Mouse (Mus musculus) ovary, postnatal 10 days (tissue): ENCODE results near the gene Tmem30a.
A peak's percentile ranks its signal among the peaks of the same experiment; 100 is the strongest.

Experiments
- DNase-seq: peaks from one replicate; pipeline ENCODE4 v3.0.0; 2022; ENCODE audit warnings: low spot score

Tmem30a gene

DNA sequence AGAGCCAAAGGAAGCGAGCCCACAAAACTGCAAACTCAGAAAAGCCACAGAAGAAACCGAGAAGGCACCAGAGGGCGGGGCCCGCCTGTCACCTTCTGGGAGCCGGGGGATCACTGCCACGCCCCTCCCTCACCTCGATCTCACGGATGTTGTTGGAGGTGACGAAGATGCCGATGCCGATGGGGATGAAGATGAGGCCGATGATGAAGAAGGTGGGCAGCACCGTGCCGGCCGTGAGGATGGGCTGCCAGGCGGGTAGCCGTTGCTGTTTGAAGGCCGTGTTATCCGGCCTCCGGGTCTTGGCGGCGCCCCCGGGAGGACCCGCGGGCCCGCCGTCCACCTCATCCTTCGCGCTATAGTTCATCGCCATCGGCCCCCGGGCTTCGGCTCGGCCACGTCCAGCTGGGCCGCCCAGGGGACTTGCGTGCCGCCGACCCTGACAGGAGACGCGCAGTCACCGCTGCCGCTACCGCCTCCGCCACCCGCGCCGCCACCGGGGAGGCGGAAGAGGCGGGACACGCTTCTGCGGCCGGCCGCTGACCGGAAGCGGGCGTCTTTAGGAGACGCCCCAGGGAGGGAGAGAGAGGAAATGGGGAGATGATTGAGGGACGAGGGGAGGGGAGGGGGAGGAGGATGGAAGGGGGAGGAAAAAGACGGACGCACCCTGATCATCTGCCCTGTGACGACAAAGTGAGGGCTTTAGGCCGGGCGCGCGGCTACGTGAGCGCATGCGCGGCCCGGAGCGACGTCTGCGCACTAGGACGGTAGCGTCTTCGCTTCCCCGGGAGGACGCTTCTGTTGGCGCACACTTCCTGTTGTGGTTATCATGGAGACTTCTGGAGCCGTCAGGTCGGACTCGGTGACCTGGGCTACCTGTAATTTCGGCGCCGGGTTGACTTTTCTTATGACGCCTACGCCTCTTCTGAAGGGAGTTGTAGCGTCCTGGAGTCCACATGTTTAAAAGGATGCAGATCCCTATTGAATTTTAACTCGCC is at the start of gene Tmem30a:
Gene Tmem30a (minus strand): TSS at position 667 of the 995 bp plus-strand sequence.
- DNase-seq: peak; percentile 80

GRCm38 (mm10) chr9:79842615-79843014 is 49.3 kb upstream of the Tmem30a start:
- no peak for DNase-seq

DNA sequence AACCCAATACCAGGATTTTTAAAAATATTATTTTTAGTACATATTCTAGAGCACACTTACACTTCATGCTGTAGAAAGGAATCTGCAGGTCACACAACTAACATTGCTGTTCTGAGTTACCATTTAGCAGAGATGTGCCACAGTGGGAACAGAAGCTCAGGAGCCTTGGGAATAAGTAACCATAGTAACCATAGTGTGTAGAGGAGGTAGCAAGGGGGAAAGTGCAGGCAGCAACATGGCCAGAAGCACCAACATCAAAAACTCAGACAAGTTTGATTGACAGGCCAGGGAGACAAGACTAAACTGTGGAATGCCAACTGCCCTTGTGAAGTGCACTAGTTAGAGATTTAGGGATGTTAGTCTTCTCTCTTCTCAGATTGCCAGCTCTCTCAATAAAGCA is 48.7 kb upstream of the Tmem30a start:
- no peak for DNase-seq

- DNase-seq: no peak
Measured at GRCm38 (mm10) chr9:79831294-79831693, 38.0 kb upstream of the Tmem30a start.

GRCm38 (mm10) chr9:79830874-79831273 is 37.6 kb upstream of the Tmem30a start:
- no peak for DNase-seq

DNA sequence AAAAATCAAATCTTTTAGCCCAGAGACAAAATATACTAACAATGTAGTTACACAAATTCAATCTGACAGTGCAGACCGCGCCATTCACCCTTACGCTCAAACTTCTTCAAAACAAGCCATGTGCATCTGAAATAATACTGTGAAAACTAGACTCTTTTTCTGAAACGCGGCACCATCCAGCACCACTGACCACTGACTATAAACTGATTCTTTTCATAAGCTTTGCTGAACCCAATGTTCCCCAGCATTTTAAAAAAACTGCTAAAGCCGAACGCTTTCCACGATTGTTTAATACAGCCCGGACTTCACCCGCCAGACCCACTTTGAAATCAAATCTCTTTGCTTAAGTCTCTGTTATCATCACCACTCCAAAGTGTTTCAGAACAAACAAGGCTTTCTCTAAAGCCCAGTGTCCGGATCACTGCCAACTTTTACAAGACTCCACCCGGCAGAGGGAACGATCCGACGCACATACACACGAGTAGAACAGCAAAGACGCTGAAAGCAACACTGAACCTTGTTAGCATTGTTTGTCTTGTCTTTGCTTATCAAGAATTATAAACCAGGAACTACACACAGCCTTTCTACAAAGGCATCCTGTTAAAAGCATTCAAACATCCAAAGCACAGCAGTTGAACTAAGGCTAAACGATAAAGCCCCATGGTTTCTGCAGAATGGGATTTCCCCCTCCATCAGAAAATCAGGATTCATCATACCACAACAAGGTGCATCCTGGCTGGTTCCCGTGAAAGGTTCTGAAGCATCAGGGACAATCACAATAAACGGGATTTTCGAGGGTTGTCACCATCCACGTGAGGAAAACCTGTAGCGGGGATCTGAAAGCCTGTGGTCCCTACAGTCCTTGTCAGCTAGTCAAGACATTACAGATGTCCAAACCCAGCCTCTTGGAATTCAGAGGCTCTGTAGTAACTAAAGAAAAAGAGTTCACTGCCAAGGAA is 36.8 kb upstream of the Tmem30a start:
- no peak for DNase-seq

- no peak for DNase-seq
Measured at GRCm38 (mm10) chr9:79827072-79827471, 33.8 kb upstream of the Tmem30a start.

- no peak for DNase-seq
Measured at GRCm38 (mm10) chr9:79825526-79825925, 32.2 kb upstream of the Tmem30a start.

- DNase-seq: no peak
Measured at GRCm38 (mm10) chr9:79823856-79824255, 30.5 kb upstream of the Tmem30a start.

DNA sequence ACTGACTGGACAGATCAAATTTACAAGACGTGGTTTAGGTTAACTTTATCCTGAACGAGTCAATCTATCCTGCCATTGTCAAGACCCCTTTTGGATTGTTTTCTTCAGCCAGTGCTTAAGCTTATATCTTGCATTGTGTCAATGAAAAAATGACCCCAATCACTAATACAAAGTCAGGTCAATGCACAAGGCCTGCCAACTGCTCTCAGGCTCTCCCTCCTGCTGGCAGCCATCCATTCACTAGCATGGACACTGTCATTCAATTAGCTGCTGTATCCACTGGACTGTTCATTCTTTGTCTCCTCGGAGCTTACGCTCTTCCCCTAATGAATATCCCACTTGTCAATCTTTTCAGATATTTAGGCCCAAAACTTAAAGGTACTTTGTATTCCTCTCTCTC is 30.1 kb upstream of the Tmem30a start:
- no peak for DNase-seq

- no peak for DNase-seq
Measured at GRCm38 (mm10) chr9:79816464-79816863, 23.2 kb upstream of the Tmem30a start.

GRCm38 (mm10) chr9:79816013-79816412 is 22.7 kb upstream of the Tmem30a start:
- no peak for DNase-seq

GRCm38 (mm10) chr9:79814592-79814991 is 21.3 kb upstream of the Tmem30a start:
- no peak for DNase-seq

GRCm38 (mm10) chr9:79810969-79811902 is 17.9 kb upstream of the Tmem30a start:
- no peak for DNase-seq

- no peak for DNase-seq
Measured at GRCm38 (mm10) chr9:79810534-79810933, 17.2 kb upstream of the Tmem30a start.

DNA sequence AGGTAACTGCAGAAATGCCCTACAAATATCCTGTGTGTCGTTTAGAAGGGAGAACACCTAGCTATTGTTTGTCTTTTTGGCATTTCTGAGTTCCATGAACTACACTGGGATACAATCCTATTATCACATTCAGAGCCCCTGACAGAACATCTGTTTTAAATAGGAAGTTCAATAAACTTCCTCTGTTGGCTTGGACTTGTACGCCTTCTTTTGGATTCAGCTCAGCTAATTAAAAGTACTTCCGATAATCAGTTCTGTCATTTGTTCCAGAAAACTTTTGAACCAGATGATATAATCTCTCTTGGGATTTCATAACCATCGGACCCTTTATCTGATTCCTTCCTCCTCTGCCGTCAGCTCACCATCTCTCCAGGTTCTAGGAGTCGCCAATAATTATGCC is 16.1 kb upstream of the Tmem30a start:
- no peak for DNase-seq

- DNase-seq: no peak
Measured at GRCm38 (mm10) chr9:79807178-79807577, 13.9 kb upstream of the Tmem30a start.

DNA sequence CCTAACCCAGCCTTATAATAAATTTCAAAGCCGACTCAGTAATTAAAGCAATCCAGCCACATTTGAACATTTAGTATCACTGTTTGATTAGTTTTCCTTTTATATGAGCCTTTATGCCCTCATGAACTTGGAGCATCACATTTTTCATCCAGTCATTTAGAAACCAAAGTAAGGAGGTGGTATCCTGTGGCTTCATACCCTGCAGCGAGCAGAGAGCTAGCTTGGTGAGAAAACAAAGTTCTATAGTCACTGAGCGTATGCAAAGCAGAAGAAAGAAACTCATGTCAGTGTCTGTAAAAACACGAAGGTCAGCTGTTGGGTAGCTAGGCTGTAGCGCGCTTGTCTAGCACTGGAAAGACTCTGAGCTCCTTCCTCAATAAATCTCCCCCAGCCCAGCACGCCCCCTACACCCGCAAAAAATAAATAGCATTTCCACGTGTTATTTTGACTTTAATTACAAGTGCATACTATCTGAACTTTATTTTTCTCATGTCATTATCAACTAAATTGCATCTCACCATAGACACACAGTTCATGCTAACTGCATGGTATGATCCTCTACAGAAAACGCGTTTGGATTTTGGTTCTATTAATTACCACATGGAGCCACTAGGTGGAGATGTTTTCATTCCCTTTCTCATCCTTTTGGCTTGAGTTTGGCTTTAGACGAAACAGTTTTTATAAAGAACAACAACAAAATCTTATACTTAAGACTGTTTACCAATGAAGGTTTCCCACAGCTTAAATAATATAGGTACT is 13.2 kb upstream of the Tmem30a start:
- no peak for DNase-seq

- no peak for DNase-seq
Measured at GRCm38 (mm10) chr9:79805426-79805825, 12.1 kb upstream of the Tmem30a start.

DNA sequence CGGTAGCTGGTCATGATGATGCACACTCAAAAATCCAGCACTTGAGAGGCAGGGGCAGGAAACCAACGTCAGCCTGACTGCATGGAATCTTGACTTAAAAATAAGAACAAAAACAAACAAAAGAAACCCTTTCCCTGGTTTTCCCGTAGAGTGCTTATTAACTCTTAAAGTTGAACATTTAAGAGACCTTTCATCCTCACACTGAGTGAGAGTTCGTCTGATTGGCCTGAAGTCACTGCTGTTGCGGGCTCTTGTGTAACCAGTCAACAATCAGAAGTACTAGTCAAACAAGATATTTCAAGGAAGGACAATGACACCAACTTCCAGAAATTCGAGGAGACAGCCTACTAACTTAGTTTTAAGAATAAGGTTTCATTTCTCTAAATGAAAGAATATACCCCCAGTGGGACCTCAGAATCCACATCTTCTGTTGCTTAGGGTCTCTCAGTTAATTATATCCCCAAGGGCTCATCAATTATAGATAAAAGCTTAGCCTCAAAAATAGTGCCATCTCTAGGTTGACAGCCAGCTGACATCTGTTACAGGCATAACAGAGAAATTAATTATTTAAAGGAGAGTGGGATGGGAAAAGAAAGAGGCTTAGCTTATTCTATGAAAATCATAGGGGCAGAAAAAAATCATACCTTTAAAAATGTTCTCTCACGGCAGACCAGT is 3.3 kb upstream of the Tmem30a start:
- no peak for DNase-seq
